Mouse (Mus musculus): ENCODE measurements around the gene Mcm3. TPM values are rescaled to one million over a fixed set of nuclear protein-coding genes. Genes with fewer than 3 reads are reported as not detected.

Gene Mcm3
- 180 and 185 TPM in 2 replicates for polyA plus RNA-seq (2014; fragmentation: Nextera tagmentation; extraction: Ambion mirVana)

DNA sequence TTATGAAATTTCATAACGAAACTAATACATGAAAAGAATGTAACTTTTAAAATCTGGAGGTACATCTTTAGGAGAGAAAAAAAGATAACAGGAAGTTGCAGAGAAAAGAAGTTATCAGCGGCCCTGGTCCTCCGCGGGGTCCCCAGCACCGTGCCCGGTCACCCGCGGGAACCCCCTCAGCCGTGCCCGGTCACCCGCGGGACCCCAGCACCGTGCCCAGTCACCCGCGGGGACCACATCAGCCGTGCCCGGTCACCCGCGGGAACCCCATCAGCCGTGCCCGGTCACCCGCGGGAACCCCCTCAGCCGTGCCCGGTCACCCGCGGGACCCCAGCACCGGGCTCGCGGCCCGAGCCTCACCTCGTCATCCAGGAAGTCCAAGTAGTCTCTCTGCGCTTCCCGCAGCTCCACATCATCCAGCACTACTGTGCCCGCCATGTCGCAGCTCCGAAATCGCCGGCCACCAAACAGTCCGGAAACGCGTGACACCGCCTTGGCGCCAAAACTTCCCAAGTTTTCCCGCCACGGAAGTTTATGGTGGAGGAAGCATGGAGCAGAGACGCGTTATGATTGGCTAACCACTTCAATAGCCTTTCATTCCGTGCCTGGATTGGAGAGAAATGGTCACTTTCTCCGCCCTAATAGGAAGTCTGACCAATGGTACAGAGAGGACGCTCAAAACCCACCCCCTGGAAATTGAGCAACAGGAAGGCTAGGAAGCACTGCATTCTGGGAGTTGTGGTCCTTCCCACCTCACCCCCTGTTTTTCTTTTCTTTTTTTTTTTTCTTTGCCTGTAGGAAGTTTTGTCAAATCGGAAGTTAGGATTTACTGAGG, at the start of gene Mcm3:
Gene Mcm3, minus strand, starts transcription at position 542 of the 835 bp plus-strand sequence.
- under 1% methylated on average over 52 of the region's 52 CpGs for WGBS
- peak; percentile 100 for ATAC-seq (ENCODE audit: low FRiP score, low TSS enrichment)
- H3K9ac ChIP-seq (ENCODE audit: low read depth, low read length), result peak within 1 kb of the TSS; percentile 85
- no peaks in the 10 kb centered on the region for H3K9me3 ChIP-seq (ENCODE audit: control insufficient read depth, low read length)
- H3K4me1 ChIP-seq (ENCODE audit: control insufficient read depth, insufficient read depth, low read length), result peaks cover 9% of the 10 kb centered on the region
- H3K27ac ChIP-seq (ENCODE audit: low read depth, low read length), result no peak within 1 kb of the TSS; the same call in 1 of the 2 replicates
- peak within 1 kb of the TSS; percentile 77 for H3K4me3 ChIP-seq (ENCODE audit: low read length)
- H3K27me3 ChIP-seq (ENCODE audit: control insufficient read depth, insufficient read depth, low read length), result no peaks in the 10 kb centered on the region
- H3K36me3 ChIP-seq (ENCODE audit: control insufficient read depth, insufficient read depth, low read length), result peaks cover 26% of the 10 kb centered on the region
- peak within 1 kb of the TSS; percentile 62 for H3K4me2 ChIP-seq (replicated peaks; ENCODE audit: low read depth, low read length)

DNA sequence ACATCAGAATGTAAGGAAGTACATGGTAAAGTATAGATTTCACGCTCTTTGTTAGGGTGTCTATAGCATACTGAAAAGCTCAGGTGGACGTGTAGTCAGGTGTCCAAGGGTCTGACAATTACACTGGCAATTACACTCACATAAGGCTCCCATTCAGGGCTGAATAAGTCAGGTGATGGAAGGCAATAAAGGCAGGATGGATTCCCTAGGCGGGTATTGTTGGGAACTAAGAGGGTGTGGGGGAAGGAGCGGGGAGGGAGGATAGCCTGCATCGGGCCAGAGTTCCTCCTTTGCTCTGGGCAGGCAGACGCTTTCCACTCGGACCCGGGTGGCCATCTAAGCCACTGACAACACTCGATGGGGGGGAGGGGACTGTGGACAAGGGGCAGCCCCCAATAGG, 47.9 kb upstream of the Mcm3 start:
- 39% methylated on average over 9 of the region's 9 CpGs for WGBS
- no peak overlapping the region for H3K27ac ChIP-seq (ENCODE audit: low read depth, low read length)
- ATAC-seq (ENCODE audit: low FRiP score, low TSS enrichment), result no peak

DNA sequence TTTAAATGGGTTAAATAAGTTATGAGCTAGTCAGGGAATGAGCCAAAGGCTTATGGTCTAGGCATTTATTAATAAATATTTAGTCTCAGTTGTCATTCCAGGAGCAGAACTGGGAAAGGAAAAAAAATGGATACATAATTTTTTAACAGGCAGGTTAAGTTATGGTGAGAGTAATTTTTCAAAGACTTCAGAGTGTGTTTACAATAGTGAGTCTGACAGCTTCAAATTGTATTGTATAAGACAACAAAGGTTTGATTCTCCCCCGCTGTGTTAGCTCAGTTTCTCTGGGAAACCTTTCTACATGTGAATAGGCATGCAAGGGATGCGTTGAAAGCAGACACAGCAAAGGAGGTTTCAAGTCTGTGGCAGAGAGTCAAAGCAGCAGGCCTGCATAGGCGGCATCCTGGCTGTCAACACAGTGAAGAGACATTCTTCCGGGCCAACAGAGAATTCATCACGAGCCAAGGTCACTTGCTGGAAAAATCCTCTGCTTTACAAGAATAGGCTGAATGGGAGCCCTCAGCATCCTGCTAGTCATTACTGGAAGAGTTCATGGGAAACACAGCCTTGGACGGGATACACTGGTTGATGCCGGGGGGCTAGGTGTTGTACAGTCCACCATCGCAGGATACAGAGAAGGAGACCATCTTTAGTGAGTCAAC, 47.3 kb upstream of the Mcm3 start:
- WGBS, result 57% methylated on average over 8 of the region's 8 CpGs
- Histone ChIP-seq H3K4me2 (replicated peaks; ENCODE audit: low read depth, low read length) (no peak overlapping the region), H3K4me3 (ENCODE audit: low read length) (no peak overlapping the region), H3K9ac (ENCODE audit: low read depth, low read length) (no peak overlapping the region), H3K36me3 (ENCODE audit: control insufficient read depth, insufficient read depth, low read length) (no peaks in the 10 kb centered on the region), H3K9me3 (ENCODE audit: control insufficient read depth, low read length) (no peaks in the 10 kb centered on the region), H3K4me1 (ENCODE audit: control insufficient read depth, insufficient read depth, low read length) (no peaks in the 10 kb centered on the region), H3K27ac (ENCODE audit: low read depth, low read length) (no peak overlapping the region), H3K27me3 (ENCODE audit: control insufficient read depth, insufficient read depth, low read length) (no peaks in the 10 kb centered on the region)
- no peak for ATAC-seq (ENCODE audit: low FRiP score, low TSS enrichment)

More for the DNA sequence above, 47.9 kb upstream of the Mcm3 start:
- Histone ChIP-seq H3K4me1 (ENCODE audit: control insufficient read depth, insufficient read depth, low read length) (no peaks in the 10 kb centered on the region), H3K9me3 (ENCODE audit: control insufficient read depth, low read length) (no peaks in the 10 kb centered on the region), H3K4me3 (ENCODE audit: low read length) (no peak overlapping the region), H3K36me3 (ENCODE audit: control insufficient read depth, insufficient read depth, low read length) (no peaks in the 10 kb centered on the region), H3K9ac (ENCODE audit: low read depth, low read length) (no peak overlapping the region), H3K4me2 (replicated peaks; ENCODE audit: low read depth, low read length) (no peak overlapping the region), H3K27me3 (ENCODE audit: control insufficient read depth, insufficient read depth, low read length) (no peaks in the 10 kb centered on the region)

DNA sequence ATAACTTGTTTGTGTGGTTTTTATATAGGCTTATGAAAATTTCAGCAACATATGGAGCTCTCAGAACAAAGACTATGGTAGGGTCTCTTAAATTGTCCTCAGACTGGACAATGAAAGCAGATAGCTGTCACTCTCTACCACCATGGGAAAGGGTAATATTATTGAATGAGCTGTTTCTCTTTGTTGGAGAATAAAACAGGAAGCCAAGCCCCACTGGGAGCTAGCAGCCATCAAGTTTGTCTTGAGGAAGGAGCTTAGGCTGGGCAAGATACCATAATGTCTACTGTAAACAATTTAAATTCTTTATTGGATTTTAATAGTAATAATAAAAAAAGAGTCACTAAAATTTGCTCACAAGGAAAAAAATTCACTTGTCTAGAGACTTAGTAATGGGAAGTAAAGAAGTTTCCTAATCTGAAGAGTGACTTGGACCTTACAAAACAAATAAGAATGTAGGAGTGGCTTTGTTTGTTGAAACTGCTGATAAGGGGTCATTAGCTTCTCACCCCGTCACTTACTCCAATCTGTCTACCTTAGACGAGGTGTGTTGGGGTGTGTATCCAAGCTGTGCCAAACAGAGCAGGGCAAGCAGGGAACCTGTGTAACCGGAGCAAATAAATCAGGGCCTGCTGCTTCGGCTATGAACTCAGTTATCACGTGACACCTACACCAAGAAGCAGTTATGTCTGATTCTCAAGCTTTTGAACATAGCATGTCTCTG, 43.5 kb upstream of the Mcm3 start:
- no peaks in the 10 kb centered on the region for H3K36me3 ChIP-seq (ENCODE audit: control insufficient read depth, insufficient read depth, low read length)
- no peak overlapping the region for H3K9ac ChIP-seq (ENCODE audit: low read depth, low read length)
- no peaks in the 10 kb centered on the region for H3K4me1 ChIP-seq (ENCODE audit: control insufficient read depth, insufficient read depth, low read length)
- H3K27ac ChIP-seq (ENCODE audit: low read depth, low read length), result no peak overlapping the region
- WGBS, result 39% methylated on average over 5 of the region's 5 CpGs
- no peak for ATAC-seq (ENCODE audit: low FRiP score, low TSS enrichment)
- H3K9me3 ChIP-seq (ENCODE audit: control insufficient read depth, low read length), result no peaks in the 10 kb centered on the region
- no peak overlapping the region for H3K4me2 ChIP-seq (replicated peaks; ENCODE audit: low read depth, low read length)
- H3K27me3 ChIP-seq (ENCODE audit: control insufficient read depth, insufficient read depth, low read length), result no peaks in the 10 kb centered on the region
- no peak overlapping the region for H3K4me3 ChIP-seq (ENCODE audit: low read length)

DNA sequence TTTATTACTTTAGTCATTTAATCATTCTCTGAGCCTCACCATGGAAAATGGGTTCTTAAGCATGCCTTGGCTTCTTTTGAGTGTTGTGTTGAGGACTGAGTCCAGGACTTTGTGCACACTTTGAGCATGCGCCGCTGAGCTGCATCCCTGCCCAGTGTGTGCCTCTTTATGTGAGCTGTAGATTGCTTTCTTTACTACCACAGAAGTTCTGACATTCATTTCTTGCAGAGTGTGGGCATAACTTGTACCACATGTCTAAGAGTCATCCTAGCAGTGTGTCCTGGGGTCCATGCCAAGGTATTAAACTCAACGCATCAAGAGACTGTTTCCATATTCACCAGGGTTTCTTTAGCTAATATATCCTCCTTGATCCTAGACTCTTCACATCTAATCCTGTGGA, 41.8 kb upstream of the Mcm3 start:
- no peak for ATAC-seq (ENCODE audit: low FRiP score, low TSS enrichment)
- H3K4me3 ChIP-seq (ENCODE audit: low read length), result no peak overlapping the region
- H3K36me3 ChIP-seq (ENCODE audit: control insufficient read depth, insufficient read depth, low read length), result no peaks in the 10 kb centered on the region
- no peak overlapping the region for H3K27ac ChIP-seq (ENCODE audit: low read depth, low read length)
- H3K27me3 ChIP-seq (ENCODE audit: control insufficient read depth, insufficient read depth, low read length), result no peaks in the 10 kb centered on the region
- no peak overlapping the region for H3K4me2 ChIP-seq (replicated peaks; ENCODE audit: low read depth, low read length)
- no peak overlapping the region for H3K9ac ChIP-seq (ENCODE audit: low read depth, low read length)
- H3K4me1 ChIP-seq (ENCODE audit: control insufficient read depth, insufficient read depth, low read length), result no peaks in the 10 kb centered on the region
- 92% methylated on average over 3 of the region's 3 CpGs for WGBS
- H3K9me3 ChIP-seq (ENCODE audit: control insufficient read depth, low read length), result no peaks in the 10 kb centered on the region

DNA sequence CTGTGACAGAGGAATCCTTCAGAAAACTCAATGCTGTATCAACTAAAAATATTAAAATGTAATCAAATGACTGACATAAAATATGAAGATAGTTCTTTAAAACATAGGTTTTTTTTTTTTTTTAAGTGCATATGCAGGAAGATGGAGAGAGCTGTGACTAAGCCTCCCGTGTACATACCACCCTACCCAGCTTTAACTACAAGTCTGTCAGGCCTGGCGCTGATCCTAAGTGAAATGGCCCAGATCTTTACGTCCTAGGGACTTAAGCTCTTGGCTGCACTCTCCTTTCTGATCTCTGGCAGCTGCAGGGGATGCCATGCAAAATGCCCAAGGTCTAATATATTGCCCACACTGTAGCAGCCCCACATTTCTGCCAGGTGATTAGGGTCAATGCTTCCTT, 40.7 kb upstream of the Mcm3 start:
- Histone ChIP-seq H3K9me3 (ENCODE audit: control insufficient read depth, low read length) (no peaks in the 10 kb centered on the region), H3K4me3 (ENCODE audit: low read length) (no peak overlapping the region), H3K27me3 (ENCODE audit: control insufficient read depth, insufficient read depth, low read length) (no peaks in the 10 kb centered on the region), H3K4me2 (replicated peaks; ENCODE audit: low read depth, low read length) (no peak overlapping the region), H3K4me1 (ENCODE audit: control insufficient read depth, insufficient read depth, low read length) (no peaks in the 10 kb centered on the region), H3K27ac (ENCODE audit: low read depth, low read length) (no peak overlapping the region), H3K36me3 (ENCODE audit: control insufficient read depth, insufficient read depth, low read length) (no peaks in the 10 kb centered on the region), H3K9ac (ENCODE audit: low read depth, low read length) (no peak overlapping the region)
- WGBS, result 85% methylated on average over 3 of the region's 3 CpGs
- ATAC-seq (ENCODE audit: low FRiP score, low TSS enrichment), result no peak

DNA sequence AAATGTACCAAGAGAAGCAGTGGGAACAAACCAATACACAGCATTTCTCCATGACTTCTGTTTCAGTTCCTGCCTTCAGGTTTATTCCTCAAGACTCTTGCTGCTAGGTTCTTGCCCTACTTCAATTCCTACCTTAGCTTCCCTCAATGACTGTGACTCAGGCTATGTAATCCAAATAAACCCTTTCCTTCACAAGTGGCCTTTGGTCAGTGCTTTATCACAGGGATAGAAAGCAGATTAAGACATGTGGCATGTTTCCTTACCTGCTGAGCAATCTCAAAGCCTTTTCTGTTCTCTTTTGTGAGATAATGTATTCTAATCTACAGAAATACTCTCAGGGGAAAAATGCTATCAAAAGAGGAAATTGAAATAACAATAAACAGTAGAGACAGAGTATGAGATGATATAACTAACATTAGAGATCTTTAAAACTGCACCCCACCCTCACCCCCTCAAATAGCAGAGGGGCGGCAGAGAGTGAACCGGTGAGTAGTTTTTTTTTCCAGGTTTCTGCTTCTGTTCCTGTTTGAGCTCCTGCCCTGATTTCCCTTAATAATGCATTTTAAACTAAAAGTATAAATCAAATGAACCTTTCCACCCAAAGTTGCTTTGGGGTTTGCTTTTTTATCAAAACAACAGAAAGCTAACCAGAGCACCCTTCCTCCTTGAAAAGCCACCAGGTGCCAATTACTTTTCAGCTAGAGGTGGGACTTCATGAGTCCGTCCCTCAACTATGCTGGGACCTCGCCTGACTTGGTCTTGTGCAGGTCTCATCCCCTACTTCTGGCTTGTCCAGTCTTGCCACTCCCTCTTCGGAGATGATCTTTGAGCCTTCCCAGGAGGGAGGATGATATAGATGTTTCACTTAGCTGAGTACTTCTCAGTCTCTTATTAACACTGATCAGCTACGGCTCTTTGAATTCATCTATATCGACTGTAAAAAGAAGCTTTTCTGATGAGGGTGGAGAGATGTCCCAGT, 37.1 kb upstream of the Mcm3 start:
- 86% methylated on average over 7 of the region's 7 CpGs for WGBS
- Histone ChIP-seq H3K4me3 (ENCODE audit: low read length) (no peak overlapping the region), H3K4me1 (ENCODE audit: control insufficient read depth, insufficient read depth, low read length) (no peaks in the 10 kb centered on the region), H3K36me3 (ENCODE audit: control insufficient read depth, insufficient read depth, low read length) (no peaks in the 10 kb centered on the region), H3K27ac (ENCODE audit: low read depth, low read length) (no peak overlapping the region), H3K4me2 (replicated peaks; ENCODE audit: low read depth, low read length) (no peak overlapping the region), H3K9ac (ENCODE audit: low read depth, low read length) (no peak overlapping the region), H3K9me3 (ENCODE audit: control insufficient read depth, low read length) (peaks cover 6% of the 10 kb centered on the region; the same call in 1 of the 2 replicates), H3K27me3 (ENCODE audit: control insufficient read depth, insufficient read depth, low read length) (no peaks in the 10 kb centered on the region)
- ATAC-seq (ENCODE audit: low FRiP score, low TSS enrichment), result no peak

DNA sequence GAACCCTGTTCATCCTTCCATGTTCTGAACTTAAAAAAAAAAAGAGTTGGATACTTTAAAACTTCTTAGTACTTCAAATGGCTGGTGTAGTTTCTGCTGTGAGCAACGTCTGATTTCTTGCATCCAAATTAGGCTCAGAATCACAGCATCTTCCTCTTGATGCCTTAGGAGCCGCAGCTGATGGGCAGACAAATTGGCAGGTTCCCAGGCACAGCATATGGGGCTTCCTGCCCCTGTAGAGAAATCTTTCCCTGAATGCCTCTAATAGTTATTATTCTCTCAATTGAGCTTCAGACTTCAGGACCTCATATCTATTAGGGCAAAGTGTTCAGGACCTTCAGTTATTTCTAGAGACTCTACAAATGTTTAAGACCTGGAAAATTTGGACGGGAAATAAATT, 19.8 kb upstream of the Mcm3 start:
- Histone ChIP-seq H3K9ac (ENCODE audit: low read depth, low read length) (no peak overlapping the region), H3K27ac (ENCODE audit: low read depth, low read length) (no peak overlapping the region), H3K27me3 (ENCODE audit: control insufficient read depth, insufficient read depth, low read length) (no peaks in the 10 kb centered on the region), H3K4me1 (ENCODE audit: control insufficient read depth, insufficient read depth, low read length) (no peaks in the 10 kb centered on the region), H3K9me3 (ENCODE audit: control insufficient read depth, low read length) (no peaks in the 10 kb centered on the region), H3K4me3 (ENCODE audit: low read length) (no peak overlapping the region), H3K4me2 (replicated peaks; ENCODE audit: low read depth, low read length) (no peak overlapping the region), H3K36me3 (ENCODE audit: control insufficient read depth, insufficient read depth, low read length) (no peaks in the 10 kb centered on the region)
- WGBS, result 76% methylated on average over 3 of the region's 3 CpGs
- ATAC-seq (ENCODE audit: low FRiP score, low TSS enrichment), result no peak

Data from kidney, embryonic 14.5 days (tissue).